Mouse (Mus musculus) cortical plate, adult 2 months (tissue): ENCODE measurements at regions not wholly inside any gene's neighbourhood (a gene's known extent, or its start where the extent isn't known, plus 50 kb on each side); places are given as distances from the start of the nearest gene placed in this dataset.

Experiments used
- CTCF ChIP-seq: fragments of 200-500 bp; IDR thresholded peaks from 2 replicates; pipeline ENCODE4 v1.5.1; 2011; ENCODE audit warnings: mild to moderate bottlenecking, control low read depth, low read length; ENCODE audit not compliant: insufficient read depth; ENCODE audit errors: extremely low read depth
- POLR2A ChIP-seq: fragments of 200-500 bp; IDR thresholded peaks from 2 replicates; pipeline ENCODE4 v1.6.1; 2011; ENCODE audit warnings: mild to moderate bottlenecking, low read length, control low read depth; ENCODE audit not compliant: insufficient read depth; ENCODE audit errors: extremely low read depth

DNA sequence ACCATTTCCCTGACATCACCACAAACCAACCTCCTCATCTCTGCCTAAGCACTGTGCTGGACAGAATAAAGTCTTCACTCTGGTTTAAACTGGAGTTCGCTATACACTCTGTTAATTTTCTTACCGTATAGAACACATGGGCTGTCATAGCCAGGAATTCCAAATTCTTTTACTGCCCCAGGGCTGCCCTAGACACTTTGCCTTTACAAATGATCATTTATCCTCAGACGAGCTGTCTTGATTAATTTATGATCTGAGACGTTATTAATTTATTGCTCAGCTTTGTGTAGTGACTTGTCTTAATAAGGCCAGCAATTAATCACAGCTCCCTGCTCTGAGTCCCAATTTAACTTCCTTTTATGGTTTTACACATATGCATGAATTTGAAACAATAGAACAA is 125.2 kb upstream of the Lnx1 start:
- TF ChIP-seq CTCF: no peak
- no peak for TF ChIP-seq POLR2A
